Mouse (Mus musculus) megakaryocyte, embryonic 14.5 days (primary cell): Measurements from ENCODE around the gene G3bp1.

Experiments
- FLI1 ChIP-seq: IDR thresholded peaks from 2 replicates; pipeline ENCODE4 v1.6.1; 2012; ENCODE audit warnings: low read length, inconsistent platforms, mixed read lengths
- GATA1 ChIP-seq: IDR thresholded peaks from 3 replicates; pipeline ENCODE4 v1.6.1; 2012; ENCODE audit warnings: mixed read lengths, low read length, inconsistent platforms, borderline replicate concordance

DNA sequence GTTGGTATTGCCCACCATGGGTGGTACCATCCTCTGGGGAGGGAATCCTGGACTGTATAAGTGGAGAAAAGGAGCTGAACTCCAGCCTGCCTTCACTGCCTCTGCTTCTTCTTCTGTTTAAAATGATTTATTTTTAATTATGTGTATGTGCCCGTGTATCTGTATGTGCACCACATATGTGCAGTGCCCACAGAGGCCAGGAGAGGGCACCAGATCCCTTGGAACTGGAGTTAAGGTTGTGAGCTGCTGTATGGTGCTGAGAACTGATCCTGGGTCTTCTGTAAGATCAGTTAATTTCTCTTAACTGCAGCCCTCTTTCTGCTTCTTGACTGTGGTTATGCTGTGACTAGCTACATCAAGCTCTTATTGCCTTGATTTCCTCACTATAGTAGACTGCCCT is 76.2 kb downstream of the G3bp1 start:
- no peak for TF ChIP-seq FLI1
- TF ChIP-seq GATA1, result no peak
